Mouse (Mus musculus) thymus, adult 2 months (tissue): ENCODE results near the gene Trim37. TPM values are rescaled to one million over a fixed set of nuclear protein-coding genes. Genes with fewer than 3 reads are reported as not detected.

Source experiments
- DNase-seq: peaks from one replicate; pipeline ENCODE4 v3.0.0; 2021
- H3K27ac ChIP-seq: fragments of 200-500 bp; 2 replicates; pipeline ENCODE4 v1.5.1; 2012; ENCODE audit warnings: low read length, control low read depth; ENCODE audit not compliant: control insufficient read depth, insufficient read depth
- H3K27me3 ChIP-seq: fragments of 200-500 bp; 2 replicates; pipeline ENCODE4 v1.6.1; 2012; ENCODE audit warnings: mild to moderate bottlenecking, low read length, moderate library complexity, mixed read lengths; ENCODE audit not compliant: control insufficient read depth, insufficient read depth
- H3K36me3 ChIP-seq: fragments of 200-500 bp; 2 replicates; pipeline ENCODE4 v1.6.1; 2012; ENCODE audit warnings: mild to moderate bottlenecking, low read length, moderate library complexity; ENCODE audit not compliant: control insufficient read depth, insufficient read depth
- H3K4me1 ChIP-seq: fragments of 200-500 bp; replicated peaks from 2 replicates; pipeline ENCODE4 v1.6.1; 2012; ENCODE audit warnings: low read length; ENCODE audit not compliant: control insufficient read depth, insufficient read depth
- H3K4me3 ChIP-seq: fragments of 200-500 bp; 2 replicates; pipeline ENCODE4 v1.5.1; 2012; ENCODE audit warnings: mild to moderate bottlenecking, low read length, control low read depth, moderate library complexity; ENCODE audit not compliant: control insufficient read depth, insufficient read depth
- CTCF ChIP-seq: fragments of 200-500 bp; IDR thresholded peaks from 2 replicates; pipeline ENCODE4 v1.5.1; 2012; ENCODE audit warnings: mild to moderate bottlenecking, control low read depth, low read length, moderate library complexity, borderline replicate concordance; ENCODE audit not compliant: control insufficient read depth, poor library complexity, insufficient read depth; ENCODE audit errors: extremely low read depth
- POLR2A ChIP-seq: fragments of 200-500 bp; IDR thresholded peaks from 2 replicates; pipeline ENCODE4 v1.6.1; 2012; ENCODE audit warnings: mild to moderate bottlenecking, low read length, control low read depth, moderate library complexity; ENCODE audit not compliant: control insufficient read depth, poor library complexity, insufficient read depth; ENCODE audit errors: extremely low read depth
- WGBS: fragments of 180-500 bp; shearing (Covaris S2); methylation state at CpG from one replicate; pipeline ENCODE4 v1.1.7; 2018; 5-methylcytosine and 5-hydroxymethylcytosine counted together
- polyA plus RNA-seq: library from polyadenylated mRNA; depleted of rRNA; stranded (reverse); fragments of >200 nt; gene quantifications from 2 replicates; pipeline ENCODE4 v1.2.3, GENCODE M21; 2012

The Trim37 gene
- polyA plus RNA-seq, 1 experiment = 5.2 TPM

DNA sequence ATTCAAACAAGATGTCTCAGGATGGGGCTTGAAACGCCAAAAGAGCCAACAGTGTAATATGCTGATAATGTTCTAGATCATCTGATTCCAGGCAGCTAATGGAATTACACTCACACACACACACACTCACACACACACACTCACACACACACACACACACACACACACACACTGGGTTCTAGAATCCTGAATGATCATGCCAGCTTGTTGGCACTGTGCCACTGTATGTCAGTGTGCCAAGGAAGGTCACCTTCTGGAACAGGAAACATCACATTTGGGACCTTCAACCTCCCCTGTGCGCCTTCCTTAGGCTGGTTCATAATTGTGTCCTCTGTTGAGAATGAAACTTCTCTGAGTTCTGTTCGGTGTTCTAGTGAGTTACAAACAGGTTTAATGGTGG, 95.8 kb downstream of the Trim37 start:
- Histone ChIP-seq H3K27me3 (no peaks in the 10 kb centered on the region), H3K27ac (no peak overlapping the region), H3K36me3 (no peaks in the 10 kb centered on the region), H3K4me3 (no peak overlapping the region), H3K4me1 (peaks cover 5% of the 10 kb centered on the region)
- no peak for DNase-seq
- WGBS = 93% methylated on average over 3 of the region's 3 CpGs
- TF ChIP-seq CTCF = no peak
- TF ChIP-seq POLR2A = no peak

- 65% methylated on average over 5 of the region's 5 CpGs for WGBS
- Histone ChIP-seq H3K4me3 (no peak overlapping the region), H3K4me1 (peaks cover 11% of the 10 kb centered on the region), H3K27me3 (no peaks in the 10 kb centered on the region), H3K36me3 (no peaks in the 10 kb centered on the region), H3K27ac (peak overlapping the region; percentile 42; the same call in 1 of the 2 replicates)
- TF ChIP-seq POLR2A (no peak), CTCF (no peak)
- no peak for DNase-seq
These were observed 100.2 kb downstream of the Trim37 start for GRCm38 (mm10) chr11:87227056-87227455.

DNA sequence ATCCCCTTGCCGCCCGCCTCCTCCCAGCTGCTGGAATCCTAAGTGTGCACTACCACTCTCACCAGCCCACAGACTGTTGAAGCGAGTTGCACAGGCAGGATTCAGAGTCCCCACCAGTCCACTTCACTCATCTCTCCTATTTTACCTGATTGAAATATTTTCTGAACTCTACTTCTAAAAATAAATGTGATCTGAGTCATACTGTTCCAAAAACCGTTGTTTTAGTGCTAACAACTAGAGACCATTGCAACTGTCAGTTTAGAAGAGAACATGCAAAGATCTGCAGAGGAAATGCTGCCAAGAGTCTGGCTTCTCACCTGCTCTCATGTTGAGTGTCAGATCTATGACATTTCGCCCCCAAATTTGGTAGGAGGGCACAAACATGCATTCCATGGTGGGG, 106.5 kb downstream of the Trim37 start:
- TF ChIP-seq CTCF (no peak), POLR2A (no peak)
- no peaks in the 10 kb centered on the region for H3K36me3 ChIP-seq
- WGBS = 68% methylated on average over 5 of the region's 5 CpGs
- H3K27ac ChIP-seq = peak overlapping the region; percentile 70
- DNase-seq = no peak
- H3K4me1 ChIP-seq = peaks cover 32% of the 10 kb centered on the region
- no peak overlapping the region for H3K4me3 ChIP-seq
- H3K27me3 ChIP-seq = no peaks in the 10 kb centered on the region

DNA sequence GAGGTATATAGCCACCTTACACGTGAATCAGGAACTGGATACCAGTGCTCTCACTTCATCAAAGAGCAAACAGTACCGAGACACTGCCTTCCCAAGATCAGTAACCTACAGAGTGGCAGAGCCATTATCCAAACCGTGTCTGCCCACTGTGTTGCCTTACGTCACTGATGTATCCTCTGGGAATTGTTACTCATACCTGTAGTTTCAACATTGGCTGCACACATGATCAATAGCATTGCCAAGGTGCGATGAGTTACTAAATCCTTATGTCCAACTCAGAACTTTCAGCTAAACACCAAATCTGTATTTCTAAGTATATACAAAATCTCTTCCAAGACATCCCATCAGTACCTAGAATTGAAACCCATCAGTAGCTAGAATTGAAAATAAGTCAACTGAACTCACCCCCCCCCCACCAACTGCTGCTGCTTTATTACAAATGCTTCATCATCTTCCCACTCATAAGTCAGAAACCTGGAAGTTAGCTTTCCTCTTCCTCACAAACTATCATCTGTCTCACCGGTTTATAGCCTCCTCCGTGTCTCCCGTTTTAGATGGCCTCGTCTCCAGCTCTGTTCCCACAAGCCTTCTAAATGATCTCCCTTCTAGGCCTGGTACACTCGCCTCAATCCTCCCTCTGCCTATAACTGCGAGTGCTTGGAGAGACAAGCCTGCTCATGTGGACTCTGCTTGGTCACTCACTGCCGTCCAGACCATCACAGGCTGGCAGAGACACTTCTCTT, 108.0 kb downstream of the Trim37 start:
- WGBS = 94% methylated on average over 12 of the region's 12 CpGs

DNA sequence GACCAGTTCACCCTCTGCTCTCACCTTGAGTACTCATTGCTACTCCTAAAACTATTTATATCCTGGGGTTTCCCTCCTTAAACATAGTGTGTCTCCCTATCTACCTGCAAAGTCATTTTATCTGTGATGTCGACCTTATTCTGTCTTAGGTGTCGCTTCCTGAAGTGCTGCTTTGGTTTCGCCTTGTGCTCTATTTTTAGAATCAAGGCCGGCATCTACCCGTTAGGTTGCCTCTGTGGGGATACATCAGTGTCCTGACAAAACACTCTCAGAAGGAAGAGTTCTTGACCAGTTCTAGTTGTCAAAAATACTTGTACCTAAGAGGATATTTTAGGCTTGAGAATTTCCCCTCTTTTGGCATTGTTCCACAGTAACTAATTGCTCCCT, 108.6 kb downstream of the Trim37 start:
- DNase-seq = no peak
- Histone ChIP-seq H3K27me3 (no peaks in the 10 kb centered on the region), H3K4me1 (peaks cover 38% of the 10 kb centered on the region), H3K4me3 (no peak overlapping the region), H3K27ac (peak overlapping the region; percentile 48; the same call in 1 of the 2 replicates), H3K36me3 (no peaks in the 10 kb centered on the region)
- 1% methylated on average over 5 of the region's 5 CpGs for WGBS
- no peak for TF ChIP-seq CTCF
- no peak for TF ChIP-seq POLR2A

More for the DNA sequence above, 108.0 kb downstream of the Trim37 start:
- no peaks in the 10 kb centered on the region for H3K27me3 ChIP-seq
- peak overlapping the region; percentile 48; the same call in 1 of the 2 replicates for H3K27ac ChIP-seq
- no peaks in the 10 kb centered on the region for H3K36me3 ChIP-seq
- no peak for DNase-seq
- TF ChIP-seq CTCF = no peak
- TF ChIP-seq POLR2A = no peak
- peaks cover 36% of the 10 kb centered on the region for H3K4me1 ChIP-seq
- no peak overlapping the region for H3K4me3 ChIP-seq

GRCm38 (mm10) chr11:87238891-87239530, 112.1 kb downstream of the Trim37 start:
- Histone ChIP-seq H3K36me3 (no peaks in the 10 kb centered on the region), H3K27me3 (no peaks in the 10 kb centered on the region), H3K4me3 (no peak overlapping the region), H3K27ac (peak overlapping the region; percentile 29), H3K4me1 (peaks cover 39% of the 10 kb centered on the region)
- no peak for TF ChIP-seq POLR2A
- TF ChIP-seq CTCF = no peak
- 94% methylated on average over 7 of the region's 7 CpGs for WGBS
- DNase-seq = no peak
